Mouse (Mus musculus) left cerebral cortex, adult 8-10 months (tissue): ENCODE measurements around the gene Rgl1. TPM values are rescaled to one million over a fixed set of nuclear protein-coding genes. Genes with fewer than 3 reads are reported as not detected.

Source experiments
- DNase-seq, 2 experiments: peaks; one replicate each; pipeline ENCODE4 v3.0.0; 2022; ENCODE audit warnings: low spot score in 2 of 2
- total RNA-seq, 4 experiments: library from RNA; stranded (reverse); gene quantifications; 2 replicates each; pipeline ENCODE4 v1.2.4; 2022

Rgl1 gene
- total RNA-seq, 4 experiments from 2014 or later, result 100 to 110 (median 103) TPM

GRCm38 (mm10) chr1:152550973-152551372 is 215.2 kb downstream of the Rgl1 start:
- no peak for DNase-seq

GRCm38 (mm10) chr1:152550544-152550943 is 215.6 kb downstream of the Rgl1 start:
- no peak for DNase-seq

GRCm38 (mm10) chr1:152549061-152549738 is 217.0 kb downstream of the Rgl1 start:
- no peak for DNase-seq

- no peak for DNase-seq
Measured at GRCm38 (mm10) chr1:152543449-152544159, 222.5 kb downstream of the Rgl1 start.

GRCm38 (mm10) chr1:152542747-152543378 is 223.3 kb downstream of the Rgl1 start:
- no peak for DNase-seq

GRCm38 (mm10) chr1:152540304-152540887 is 225.8 kb downstream of the Rgl1 start:
- no peak for DNase-seq

GRCm38 (mm10) chr1:152538817-152539216 is 227.3 kb downstream of the Rgl1 start:
- DNase-seq, result no peak

GRCm38 (mm10) chr1:152537186-152537585 is 229.0 kb downstream of the Rgl1 start:
- no peak for DNase-seq

- peak in 1 of 2 experiments; percentile 50 for DNase-seq
Measured at GRCm38 (mm10) chr1:152536416-152537018, 229.6 kb downstream of the Rgl1 start.

GRCm38 (mm10) chr1:152534531-152534930 is 231.6 kb downstream of the Rgl1 start:
- no peak for DNase-seq

GRCm38 (mm10) chr1:152531498-152531897 is 234.7 kb downstream of the Rgl1 start:
- DNase-seq, result no peak

- DNase-seq, result no peak
Measured at GRCm38 (mm10) chr1:152528778-152529177, 237.4 kb downstream of the Rgl1 start.

- no peak for DNase-seq
Measured at GRCm38 (mm10) chr1:152528214-152528613, 237.9 kb downstream of the Rgl1 start.

GRCm38 (mm10) chr1:152526154-152526553 is 240.0 kb downstream of the Rgl1 start:
- no peak for DNase-seq

GRCm38 (mm10) chr1:152524987-152525648 is 241.0 kb downstream of the Rgl1 start:
- DNase-seq, result peak; percentile 42 to 74

- DNase-seq, result peak in 1 of 2 experiments; percentile 87
Measured at GRCm38 (mm10) chr1:152524098-152524892, 241.9 kb downstream of the Rgl1 start.

- DNase-seq, result no peak
Measured at GRCm38 (mm10) chr1:152523292-152523691, 242.9 kb downstream of the Rgl1 start.

- DNase-seq, result peak in 1 of 2 experiments; percentile 85
Measured at GRCm38 (mm10) chr1:152522226-152522625, 243.9 kb downstream of the Rgl1 start.

- DNase-seq, result peak in 1 of 2 experiments; percentile 36
Measured at GRCm38 (mm10) chr1:152520798-152521575, 245.2 kb downstream of the Rgl1 start.
